Mouse (Mus musculus) forebrain, embryonic 13.5 days (tissue): ENCODE measurements around the gene Hes7. TPM values are rescaled to one million over a fixed set of nuclear protein-coding genes. Genes with fewer than 3 reads are reported as not detected.

Experiments
- ATAC-seq: fragments of 200-750 bp; cut with Nextera tagmentation; 2 replicates; pipeline ENCODE4 v1.8.0; 2017
- H3K27ac ChIP-seq: fragments of 300-500 bp; sonication (generic); 2 replicates; pipeline ENCODE4 v1.5.1; 2015; ENCODE audit warnings: inconsistent platforms, mild to moderate bottlenecking, moderate library complexity
- H3K27me3 ChIP-seq: fragments of 300-500 bp; sonication (generic); 2 replicates; pipeline ENCODE4 v1.6.1; 2015; ENCODE audit warnings: mild to moderate bottlenecking, inconsistent platforms
- H3K36me3 ChIP-seq: fragments of 300-500 bp; sonication (generic); 2 replicates; pipeline ENCODE4 v1.6.1; 2015; ENCODE audit warnings: mild to moderate bottlenecking, inconsistent platforms; ENCODE audit not compliant: poor library complexity, severe bottlenecking
- H3K4me1 ChIP-seq: fragments of 300-500 bp; sonication (generic); 2 replicates; pipeline ENCODE4 v1.6.1; 2015; ENCODE audit warnings: inconsistent platforms
- H3K4me2 ChIP-seq: fragments of 300-500 bp; sonication (generic); 2 replicates; pipeline ENCODE4 v1.6.1; 2015; ENCODE audit warnings: inconsistent platforms, mild to moderate bottlenecking, moderate library complexity
- H3K4me3 ChIP-seq: fragments of 300-500 bp; sonication (generic); 2 replicates; pipeline ENCODE4 v1.5.1; 2015; ENCODE audit warnings: mild to moderate bottlenecking, inconsistent platforms
- H3K9ac ChIP-seq: fragments of 300-500 bp; sonication (generic); 2 replicates; pipeline ENCODE4 v1.6.1; 2015; ENCODE audit warnings: mild to moderate bottlenecking, inconsistent platforms
- H3K9me3 ChIP-seq: fragments of 300-500 bp; sonication (generic); replicated peaks from 2 replicates; pipeline ENCODE4 v1.6.1; 2016; ENCODE audit warnings: inconsistent platforms
- WGBS: fragments of 180-500 bp; shearing (Covaris S2); methylation state at CpG from one replicate; pipeline ENCODE4 v1.1.7; 2015; 5-methylcytosine and 5-hydroxymethylcytosine counted together
- polyA plus RNA-seq: library from polyadenylated mRNA; unstranded; fragments of >200 nt; fragmentation: Nextera tagmentation; extraction: Ambion mirVana; gene quantifications from 2 replicates; pipeline ENCODE4 v1.2.1, GENCODE M21; 2015

Hes7 gene
- polyA plus RNA-seq, 1 experiment from 2014 or later: 0.12 TPM

DNA sequence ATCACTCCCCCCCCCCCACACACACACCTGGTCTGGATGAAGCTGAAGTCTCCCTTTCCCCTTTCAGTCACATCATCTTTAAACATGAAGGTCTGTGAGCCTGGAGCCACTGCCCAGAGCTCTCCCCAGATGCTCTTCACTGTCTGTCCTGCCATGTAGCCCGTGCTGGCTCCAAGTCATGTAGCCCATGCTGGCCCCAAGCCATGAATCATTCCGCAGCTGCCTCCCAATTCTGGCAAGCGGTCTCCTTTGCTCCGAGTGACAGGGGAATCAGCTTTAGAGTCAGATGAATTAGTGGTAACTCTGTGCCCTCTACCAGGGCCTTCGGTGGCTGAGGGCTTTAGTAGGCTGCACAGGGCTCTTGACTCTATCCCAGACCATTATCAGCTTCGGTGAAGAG lies 29.5 kb downstream of the Hes7 start:
- Histone ChIP-seq H3K4me1 (peaks cover 5% of the 10 kb centered on the region; the same call in 1 of the 2 replicates), H3K27me3 (peaks cover 13% of the 10 kb centered on the region), H3K9me3 (no peaks in the 10 kb centered on the region), H3K4me2 (no peak overlapping the region), H3K36me3 (no peaks in the 10 kb centered on the region), H3K4me3 (no peak overlapping the region), H3K9ac (no peak overlapping the region), H3K27ac (no peak overlapping the region)
- ATAC-seq: no peak
- WGBS: 83% methylated on average over 6 of the region's 6 CpGs

DNA sequence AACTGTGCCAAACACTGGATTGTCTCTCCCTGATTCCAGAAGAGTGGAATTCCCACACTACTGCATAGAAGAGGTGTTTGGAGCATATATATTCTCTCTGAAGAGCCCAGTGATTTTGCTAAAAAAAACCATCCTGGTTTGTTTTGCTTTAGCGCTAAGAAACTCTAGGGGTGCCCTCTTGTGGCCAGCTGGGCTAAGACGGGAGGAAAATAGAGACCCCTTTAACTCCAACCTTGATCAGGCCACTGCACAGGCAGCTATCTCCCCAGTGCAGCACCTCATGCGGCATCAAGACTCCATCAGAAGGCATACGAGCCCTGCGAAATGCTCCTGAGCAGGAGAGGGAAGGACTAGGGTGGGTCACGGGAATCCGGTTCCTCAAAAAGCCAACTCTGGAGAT lies 30.2 kb downstream of the Hes7 start:
- no peaks in the 10 kb centered on the region for H3K36me3 ChIP-seq
- no peak for ATAC-seq
- WGBS: 7% methylated on average over 7 of the region's 7 CpGs

DNA sequence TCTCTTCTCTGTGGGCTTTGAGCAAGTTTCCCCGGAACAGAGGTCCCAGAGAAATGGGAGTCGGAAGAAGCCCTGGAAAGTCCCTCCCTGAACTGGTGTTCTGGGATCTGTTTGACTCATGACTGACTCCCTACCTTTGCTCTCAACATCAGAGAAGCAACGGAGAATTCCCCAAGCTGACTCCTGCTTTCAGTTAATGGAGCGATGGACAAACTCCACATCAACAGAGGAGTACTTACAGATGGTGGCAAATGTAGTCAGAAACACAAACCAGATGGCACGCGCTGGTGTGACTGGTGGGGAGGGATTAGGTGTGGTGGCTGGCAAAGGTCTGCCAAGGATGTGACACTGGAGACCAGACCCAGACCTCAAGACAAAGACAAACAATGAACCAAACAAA lies 30.8 kb downstream of the Hes7 start:
- H3K4me3 ChIP-seq: no peak overlapping the region
- H3K36me3 ChIP-seq: no peaks in the 10 kb centered on the region
- no peak overlapping the region for H3K27ac ChIP-seq
- peaks cover 15% of the 10 kb centered on the region for H3K27me3 ChIP-seq
- peak overlapping the region; percentile 39 for H3K4me2 ChIP-seq
- peaks cover 5% of the 10 kb centered on the region; the same call in 1 of the 2 replicates for H3K4me1 ChIP-seq
- WGBS: 75% methylated on average over 6 of the region's 6 CpGs
- no peak for ATAC-seq
- H3K9ac ChIP-seq: no peak overlapping the region
- no peaks in the 10 kb centered on the region for H3K9me3 ChIP-seq

More for the DNA sequence above, 30.2 kb downstream of the Hes7 start:
- H3K4me1 ChIP-seq: peaks cover 5% of the 10 kb centered on the region; the same call in 1 of the 2 replicates
- peak overlapping the region; percentile 39 for H3K4me2 ChIP-seq
- peaks cover 15% of the 10 kb centered on the region for H3K27me3 ChIP-seq
- no peaks in the 10 kb centered on the region for H3K9me3 ChIP-seq
- no peak overlapping the region for H3K4me3 ChIP-seq
- no peak overlapping the region for H3K9ac ChIP-seq
- no peak overlapping the region for H3K27ac ChIP-seq

DNA sequence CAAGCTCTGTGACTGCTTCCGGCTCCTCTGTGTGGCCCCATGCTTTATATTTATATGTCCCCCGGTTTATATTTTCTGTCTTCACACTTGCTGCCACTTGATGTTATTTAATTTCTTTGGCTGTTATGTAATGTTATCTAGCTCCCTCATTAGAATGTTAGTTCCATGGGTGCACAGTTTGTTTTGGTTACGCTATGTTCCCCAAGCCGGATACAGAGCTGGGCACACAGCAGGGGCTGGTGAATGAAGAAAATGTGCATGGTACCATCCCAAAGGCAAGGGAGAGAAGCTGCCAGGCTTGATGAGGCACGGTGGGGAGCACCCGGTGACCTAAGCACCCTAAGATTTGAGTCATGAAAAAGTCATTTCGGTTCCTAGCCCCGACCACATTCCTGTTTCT lies 33.6 kb downstream of the Hes7 start:
- no peak for ATAC-seq
- no peaks in the 10 kb centered on the region for H3K36me3 ChIP-seq
- no peak overlapping the region for H3K9ac ChIP-seq
- 84% methylated on average over 8 of the region's 8 CpGs for WGBS
- no peak overlapping the region for H3K27ac ChIP-seq
- no peaks in the 10 kb centered on the region for H3K9me3 ChIP-seq
- H3K27me3 ChIP-seq: peaks cover 42% of the 10 kb centered on the region
- no peak overlapping the region for H3K4me3 ChIP-seq
- H3K4me2 ChIP-seq: no peak overlapping the region
- H3K4me1 ChIP-seq: peaks cover 15% of the 10 kb centered on the region; the same call in 1 of the 2 replicates

DNA sequence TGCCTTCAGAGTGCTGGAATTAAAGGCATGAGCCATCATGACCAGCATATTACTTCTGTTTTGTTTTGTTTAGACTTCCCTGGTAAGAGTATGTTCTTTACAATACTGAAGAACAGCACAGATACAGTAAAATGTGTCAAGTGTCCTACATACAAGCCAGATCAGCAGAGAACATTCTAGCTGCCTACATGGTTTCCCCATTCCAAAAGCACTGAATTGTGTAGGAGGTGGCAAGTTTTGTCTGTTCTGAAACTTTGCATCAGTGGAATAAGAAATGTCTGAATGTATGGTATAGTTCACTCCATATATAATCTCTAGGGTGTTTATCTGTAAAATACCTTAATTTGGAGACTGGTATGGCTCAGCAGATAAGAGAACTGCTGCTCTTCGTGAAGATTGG lies 35.1 kb downstream of the Hes7 start:
- Histone ChIP-seq H3K9me3 (no peaks in the 10 kb centered on the region), H3K27ac (no peak overlapping the region), H3K4me2 (no peak overlapping the region), H3K36me3 (no peaks in the 10 kb centered on the region), H3K27me3 (peaks cover 47% of the 10 kb centered on the region), H3K4me3 (no peak overlapping the region), H3K4me1 (peaks cover 15% of the 10 kb centered on the region; the same call in 1 of the 2 replicates), H3K9ac (no peak overlapping the region)
- ATAC-seq: no peak
- 65% methylated on average over 1 of the region's 1 CpGs for WGBS

DNA sequence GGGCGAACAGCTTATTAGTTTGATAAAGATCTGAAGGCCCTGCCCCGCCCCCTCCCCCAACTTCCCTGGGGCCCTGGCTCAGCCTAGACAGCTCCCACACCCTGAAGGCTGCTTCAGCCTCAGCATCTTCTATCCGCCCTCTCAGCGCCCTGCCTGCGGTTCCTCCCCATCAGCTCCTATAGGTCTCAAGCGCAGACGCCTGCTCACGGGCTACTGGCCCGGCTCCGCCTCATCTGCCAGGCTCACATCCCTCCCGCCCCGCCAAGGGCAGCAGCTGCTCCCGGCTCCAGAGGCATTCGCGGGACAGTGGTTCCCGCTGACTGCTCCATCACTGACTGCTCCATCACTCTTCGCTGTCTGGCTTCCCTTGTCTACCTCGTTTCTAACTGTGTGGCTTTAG lies 36.6 kb downstream of the Hes7 start, which contains the start of gene Alox12b:
Gene Alox12b, plus strand, starts transcription at position 190 of the 400 bp plus-strand sequence.
- peaks cover 40% of the 10 kb centered on the region for H3K27me3 ChIP-seq
- WGBS: 3% methylated on average over 18 of the region's 18 CpGs
- peak; percentile 48; the same call in 1 of the 2 replicates for ATAC-seq

DNA sequence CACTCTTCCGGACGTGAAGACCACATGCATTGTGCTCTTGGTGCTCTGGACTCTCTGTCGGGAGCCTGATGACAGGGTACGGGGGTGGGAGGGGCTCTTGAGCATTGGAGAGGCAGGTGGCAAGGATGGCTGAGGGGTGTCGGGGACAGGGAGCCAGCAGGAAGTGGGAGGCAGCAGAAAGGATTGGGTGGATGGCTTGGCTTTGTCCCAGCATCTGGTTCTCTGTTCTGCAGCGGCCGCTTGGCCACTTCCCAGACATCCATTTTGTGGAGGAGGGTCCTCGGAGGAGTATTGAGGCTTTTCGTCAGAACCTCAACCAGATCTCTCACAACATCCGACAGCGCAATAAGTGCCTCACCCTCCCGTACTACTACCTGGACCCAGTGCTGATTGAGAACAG lies 49.1 kb downstream of the Hes7 start:
- no peak for ATAC-seq
- Histone ChIP-seq H3K27ac (no peak overlapping the region), H3K27me3 (peaks cover 1% of the 10 kb centered on the region; the same call in 1 of the 2 replicates), H3K4me2 (no peak overlapping the region), H3K9ac (no peak overlapping the region), H3K4me3 (no peak overlapping the region), H3K36me3 (no peaks in the 10 kb centered on the region), H3K9me3 (no peaks in the 10 kb centered on the region), H3K4me1 (no peaks in the 10 kb centered on the region)
- WGBS: 91% methylated on average over 12 of the region's 12 CpGs

More for the DNA sequence above, 36.6 kb downstream of the Hes7 start, which contains the start of gene Alox12b:
- Histone ChIP-seq H3K27ac (no peak within 1 kb of the TSS), H3K4me1 (peaks cover 10% of the 10 kb centered on the region; the same call in 1 of the 2 replicates), H3K9me3 (no peaks in the 10 kb centered on the region), H3K9ac (peak within 1 kb of the TSS; percentile 2; the same call in 1 of the 2 replicates), H3K4me2 (peak within 1 kb of the TSS; percentile 45), H3K4me3 (peak within 1 kb of the TSS; percentile 19), H3K36me3 (no peaks in the 10 kb centered on the region)

DNA sequence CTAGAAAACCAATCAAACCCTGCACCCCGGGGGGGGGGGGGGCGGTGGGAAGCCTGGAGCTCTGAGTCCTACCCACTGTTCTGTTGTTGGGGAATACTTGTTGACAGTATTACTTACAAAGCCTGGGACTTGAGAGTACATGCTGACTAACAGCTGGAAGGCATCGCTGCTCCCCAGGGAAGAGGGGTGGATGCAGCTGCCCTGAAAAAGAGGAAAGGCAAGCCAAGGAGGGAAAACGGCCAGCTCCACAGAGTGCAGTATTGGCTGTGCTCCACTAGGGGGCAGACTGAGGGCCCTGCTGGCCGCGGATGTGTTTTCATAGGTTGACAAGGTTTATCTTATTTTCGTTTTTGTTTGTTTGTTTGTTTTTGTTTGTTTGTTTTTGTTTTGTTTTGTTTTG lies 51.4 kb downstream of the Hes7 start:
- no peak for ATAC-seq
- H3K9ac ChIP-seq: no peak overlapping the region
- no peaks in the 10 kb centered on the region for H3K27me3 ChIP-seq
- no peaks in the 10 kb centered on the region for H3K36me3 ChIP-seq
- 28% methylated on average over 7 of the region's 7 CpGs for WGBS
- H3K4me1 ChIP-seq: no peaks in the 10 kb centered on the region
- H3K27ac ChIP-seq: no peak overlapping the region
- H3K9me3 ChIP-seq: no peaks in the 10 kb centered on the region
- H3K4me2 ChIP-seq: no peak overlapping the region
- H3K4me3 ChIP-seq: no peak overlapping the region

DNA sequence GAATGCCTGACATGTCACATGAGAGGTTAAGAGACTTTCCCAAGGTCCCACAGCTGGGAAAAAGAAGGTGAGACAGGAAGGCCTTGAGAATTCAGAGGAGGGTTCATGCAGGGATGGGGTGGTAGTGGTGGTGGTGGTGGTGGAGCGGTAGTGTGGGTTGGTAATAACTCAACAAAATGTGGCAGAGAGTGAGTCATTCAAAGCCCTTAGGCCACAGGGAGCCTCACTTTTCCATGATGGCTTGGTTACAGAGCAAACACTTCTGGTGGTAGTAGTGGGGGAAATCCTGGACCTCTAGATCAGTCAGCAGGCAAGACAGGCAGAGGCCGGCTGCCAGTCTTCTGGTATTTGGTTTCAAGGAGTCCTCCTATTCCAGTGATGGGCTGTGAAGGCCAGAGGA lies 52.4 kb downstream of the Hes7 start:
- ATAC-seq: no peak
- 96% methylated on average over 2 of the region's 2 CpGs for WGBS

More for the DNA sequence above, 52.4 kb downstream of the Hes7 start:
- H3K36me3 ChIP-seq: no peaks in the 10 kb centered on the region
- H3K4me1 ChIP-seq: no peaks in the 10 kb centered on the region
- H3K9me3 ChIP-seq: no peaks in the 10 kb centered on the region
- H3K27ac ChIP-seq: no peak overlapping the region
- no peak overlapping the region for H3K4me3 ChIP-seq
- H3K9ac ChIP-seq: no peak overlapping the region
- no peak overlapping the region for H3K4me2 ChIP-seq
- no peaks in the 10 kb centered on the region for H3K27me3 ChIP-seq

Other genes starting within 250 kb of the Hes7 start
- 67.7 and 70.8 TPM in 2 replicates for gene Ndel1, start 248.5 kb upstream of the Hes7 start, polyA plus RNA-seq
- 0.08 TPM in 1 of 2 replicates, not detected in the other for gene Rnf222, start 231.9 kb upstream of the Hes7 start, polyA plus RNA-seq
- gene Rpl26, start 218.8 kb upstream of the Hes7 start, polyA plus RNA-seq: 787 and 887 TPM in 2 replicates
- gene Odf4, start 193.3 kb upstream of the Hes7 start, polyA plus RNA-seq: 0.23 TPM in 1 of 2 replicates, not detected in the other
- 5.9 and 6.8 TPM in 2 replicates for gene Arhgef15, start 162.9 kb upstream of the Hes7 start, polyA plus RNA-seq
- 1.2 and 1.4 TPM in 2 replicates for gene Slc25a35, start 152.3 kb upstream of the Hes7 start, polyA plus RNA-seq
- gene Rangrf, start 145.2 kb upstream of the Hes7 start, polyA plus RNA-seq: 46.8 and 49.3 TPM in 2 replicates
- 34.9 and 37.7 TPM in 2 replicates for gene Pfas, start 111.9 kb upstream of the Hes7 start, polyA plus RNA-seq
- 55.6 and 67.4 TPM in 2 replicates for gene Ctc1, start 104.5 kb upstream of the Hes7 start, polyA plus RNA-seq
- gene Aurkb, start 74.8 kb upstream of the Hes7 start, polyA plus RNA-seq: 143 and 149 TPM in 2 replicates
- 6.6 and 7.9 TPM in 2 replicates for gene Borcs6, start 60.7 kb upstream of the Hes7 start, polyA plus RNA-seq
- gene Tmem107, start 49.6 kb upstream of the Hes7 start, polyA plus RNA-seq: 55.1 and 57.2 TPM in 2 replicates
- 110 and 124 TPM in 2 replicates for gene Vamp2, start 31.9 kb upstream of the Hes7 start, polyA plus RNA-seq
- gene Per1, start 25.2 kb upstream of the Hes7 start, polyA plus RNA-seq: 6.0 and 6.4 TPM in 2 replicates
- gene 9130213A22Rik, start 2.2 kb downstream of the Hes7 start, polyA plus RNA-seq: 0.21 and 0.34 TPM in 2 replicates
- gene Aloxe3, start 5.5 kb downstream of the Hes7 start, polyA plus RNA-seq: 1.5 TPM in 1 of 2 replicates, not detected in the other
- gene Alox12b, start 36.6 kb downstream of the Hes7 start, polyA plus RNA-seq: not detected in 2 replicates
- not detected in 2 replicates for gene Alox8, start 77.4 kb downstream of the Hes7 start, polyA plus RNA-seq
- gene Gucy2e, start 116.6 kb downstream of the Hes7 start, polyA plus RNA-seq: 0.18 and 0.29 TPM in 2 replicates
- gene Cntrob, start 203.4 kb downstream of the Hes7 start, polyA plus RNA-seq: 37.1 and 43.3 TPM in 2 replicates
- gene Trappc1, start 203.6 kb downstream of the Hes7 start, polyA plus RNA-seq: 208 and 210 TPM in 2 replicates
- 3.7 and 4.0 TPM in 2 replicates for gene Kcnab3, start 205.9 kb downstream of the Hes7 start, polyA plus RNA-seq
- gene Rnf227, start 220.1 kb downstream of the Hes7 start, polyA plus RNA-seq: 72.6 and 78.8 TPM in 2 replicates
- 104 and 106 TPM in 2 replicates for gene Chd3, start 249.0 kb downstream of the Hes7 start, polyA plus RNA-seq